Mouse (Mus musculus) liver, embryonic 14.5 days (tissue): ENCODE measurements around the gene Xpo6.

Experiments used
- CTCF ChIP-seq: IDR thresholded peaks from 2 replicates; pipeline ENCODE4 v1.5.1; 2016; ENCODE audit warnings: antibody characterized with exemption, low read depth, control low read depth
- EP300 ChIP-seq: IDR thresholded peaks from 2 replicates; pipeline ENCODE4 v1.6.1; 2016; ENCODE audit warnings: antibody characterized with exemption, low read depth

DNA sequence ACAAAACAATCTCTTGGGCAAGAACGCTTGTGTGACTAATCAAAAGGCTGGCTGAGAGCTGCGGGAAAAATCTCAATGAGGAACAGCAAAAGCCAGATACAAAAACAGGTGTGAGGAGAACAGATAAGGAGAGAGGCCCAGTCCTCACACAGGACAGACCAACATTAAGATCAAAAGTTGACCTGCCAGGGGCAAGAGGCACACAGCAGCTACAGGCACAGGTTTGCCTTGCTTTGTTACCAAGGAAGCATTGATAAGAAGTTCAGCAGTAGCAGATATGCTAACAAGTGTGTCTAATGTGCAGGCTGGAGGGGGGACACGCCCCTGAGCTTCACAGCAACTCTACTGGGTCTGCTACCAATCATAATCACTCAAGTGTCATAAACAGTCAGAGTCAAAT is 73.8 kb downstream of the Xpo6 start:
- TF ChIP-seq CTCF: no peak
- peak; percentile 36; the same call in 1 of the 2 replicates for TF ChIP-seq EP300
